Mouse (Mus musculus): ENCODE results near the gene Cdk6. TPM values are rescaled to one million over a fixed set of nuclear protein-coding genes. Genes with fewer than 3 reads are reported as not detected.

The Cdk6 gene
- polyA plus RNA-seq, 1 experiment from 2014 or later: 28.1 TPM

DNA sequence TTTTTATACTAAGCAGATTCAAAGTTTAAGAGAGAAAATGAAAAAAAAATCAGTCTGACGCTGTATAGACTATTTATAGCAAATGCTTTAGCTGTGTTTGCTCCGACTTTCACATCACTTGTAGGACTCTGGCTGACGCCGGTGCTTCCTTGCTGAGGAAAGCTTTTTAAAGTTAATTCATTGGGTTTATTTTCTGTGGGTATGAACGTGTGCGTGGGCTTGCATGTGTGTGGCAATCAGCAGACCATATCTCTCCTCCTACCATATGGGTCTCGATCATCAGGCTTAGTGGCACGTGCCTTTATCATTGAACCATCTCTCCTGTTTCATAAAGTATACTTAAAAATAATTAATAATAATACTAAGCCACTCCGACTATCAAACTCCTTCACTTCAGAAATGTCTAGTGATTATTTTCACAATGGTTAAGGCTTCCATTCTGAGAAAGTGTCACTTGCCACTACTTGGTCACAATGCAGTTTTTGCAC, 162.6 kb downstream of the Cdk6 start:
- peaks cover 50% of the 10 kb centered on the region for H3K4me1 ChIP-seq
- H3K27ac ChIP-seq (replicated peaks): no peak overlapping the region
- H3K4me3 ChIP-seq: no peak overlapping the region
- 61% methylated on average over 9 of the region's 9 CpGs for WGBS
- no peak for ATAC-seq (ENCODE audit: extremely low read depth, insufficient number of reproducible peaks, low FRiP score, low TSS enrichment)
- H3K9me3 ChIP-seq: no peaks in the 10 kb centered on the region
- no peak overlapping the region for H3K9ac ChIP-seq
- no peaks in the 10 kb centered on the region for H3K36me3 ChIP-seq
- no peaks in the 10 kb centered on the region for H3K27me3 ChIP-seq (replicated peaks)
- H3K4me2 ChIP-seq: no peak overlapping the region

DNA sequence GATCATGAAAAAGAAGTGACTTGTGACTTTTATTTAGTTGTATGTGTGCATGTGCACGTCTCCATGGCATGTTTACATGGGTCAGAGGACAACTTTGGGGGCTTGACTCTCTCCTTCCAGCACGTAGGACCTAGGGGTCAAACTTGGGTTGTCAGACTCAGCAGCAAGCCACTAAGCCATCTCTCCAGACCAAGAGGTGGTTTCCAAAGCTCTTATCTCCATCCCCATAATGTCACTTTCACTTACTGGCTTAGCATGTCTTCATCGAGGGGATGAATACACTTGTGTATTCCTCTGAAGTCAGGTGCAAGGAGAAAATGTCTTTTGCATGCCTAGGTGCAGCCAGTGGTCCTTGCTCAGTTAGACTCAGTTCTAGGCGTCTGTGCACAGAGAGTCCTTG, 163.2 kb downstream of the Cdk6 start:
- 71% methylated on average over 4 of the region's 4 CpGs for WGBS
- H3K9ac ChIP-seq: no peak overlapping the region
- no peak overlapping the region for H3K27ac ChIP-seq (replicated peaks)
- H3K4me1 ChIP-seq: peaks cover 50% of the 10 kb centered on the region
- H3K36me3 ChIP-seq: no peaks in the 10 kb centered on the region
- H3K9me3 ChIP-seq: no peaks in the 10 kb centered on the region
- ATAC-seq (ENCODE audit: extremely low read depth, insufficient number of reproducible peaks, low FRiP score, low TSS enrichment): no peak
- no peak overlapping the region for H3K4me3 ChIP-seq
- no peak overlapping the region for H3K4me2 ChIP-seq
- no peaks in the 10 kb centered on the region for H3K27me3 ChIP-seq (replicated peaks)

GRCm38 (mm10) chr5:3505553-3505952, 164.3 kb downstream of the Cdk6 start:
- Histone ChIP-seq H3K27ac (replicated peaks) (no peak overlapping the region), H3K4me2 (no peak overlapping the region), H3K27me3 (replicated peaks) (no peaks in the 10 kb centered on the region), H3K36me3 (no peaks in the 10 kb centered on the region), H3K4me1 (peaks cover 50% of the 10 kb centered on the region), H3K4me3 (no peak overlapping the region), H3K9me3 (no peaks in the 10 kb centered on the region), H3K9ac (no peak overlapping the region)
- WGBS: 58% methylated on average over 2 of the region's 2 CpGs
- ATAC-seq (ENCODE audit: extremely low read depth, insufficient number of reproducible peaks, low FRiP score, low TSS enrichment): no peak

- no peak overlapping the region for H3K4me3 ChIP-seq
- WGBS: 61% methylated on average over 7 of the region's 7 CpGs
- ATAC-seq (ENCODE audit: extremely low read depth, insufficient number of reproducible peaks, low FRiP score, low TSS enrichment): no peak
- no peaks in the 10 kb centered on the region for H3K9me3 ChIP-seq
- H3K9ac ChIP-seq: no peak overlapping the region
- peaks cover 29% of the 10 kb centered on the region for H3K4me1 ChIP-seq
- no peaks in the 10 kb centered on the region for H3K27me3 ChIP-seq (replicated peaks)
- H3K27ac ChIP-seq (replicated peaks): no peak overlapping the region
- H3K36me3 ChIP-seq: no peaks in the 10 kb centered on the region
- H3K4me2 ChIP-seq: no peak overlapping the region
These were observed 167.4 kb downstream of the Cdk6 start for GRCm38 (mm10) chr5:3508480-3509381.

- Histone ChIP-seq H3K27me3 (replicated peaks) (no peaks in the 10 kb centered on the region), H3K36me3 (no peaks in the 10 kb centered on the region), H3K4me3 (no peak overlapping the region), H3K9ac (no peak overlapping the region), H3K9me3 (no peaks in the 10 kb centered on the region), H3K4me1 (peaks cover 21% of the 10 kb centered on the region), H3K4me2 (no peak overlapping the region), H3K27ac (replicated peaks) (no peak overlapping the region)
- no peak for ATAC-seq (ENCODE audit: extremely low read depth, insufficient number of reproducible peaks, low FRiP score, low TSS enrichment)
- WGBS: 79% methylated on average over 3 of the region's 3 CpGs
These were observed 168.2 kb downstream of the Cdk6 start for GRCm38 (mm10) chr5:3509503-3509902.

DNA sequence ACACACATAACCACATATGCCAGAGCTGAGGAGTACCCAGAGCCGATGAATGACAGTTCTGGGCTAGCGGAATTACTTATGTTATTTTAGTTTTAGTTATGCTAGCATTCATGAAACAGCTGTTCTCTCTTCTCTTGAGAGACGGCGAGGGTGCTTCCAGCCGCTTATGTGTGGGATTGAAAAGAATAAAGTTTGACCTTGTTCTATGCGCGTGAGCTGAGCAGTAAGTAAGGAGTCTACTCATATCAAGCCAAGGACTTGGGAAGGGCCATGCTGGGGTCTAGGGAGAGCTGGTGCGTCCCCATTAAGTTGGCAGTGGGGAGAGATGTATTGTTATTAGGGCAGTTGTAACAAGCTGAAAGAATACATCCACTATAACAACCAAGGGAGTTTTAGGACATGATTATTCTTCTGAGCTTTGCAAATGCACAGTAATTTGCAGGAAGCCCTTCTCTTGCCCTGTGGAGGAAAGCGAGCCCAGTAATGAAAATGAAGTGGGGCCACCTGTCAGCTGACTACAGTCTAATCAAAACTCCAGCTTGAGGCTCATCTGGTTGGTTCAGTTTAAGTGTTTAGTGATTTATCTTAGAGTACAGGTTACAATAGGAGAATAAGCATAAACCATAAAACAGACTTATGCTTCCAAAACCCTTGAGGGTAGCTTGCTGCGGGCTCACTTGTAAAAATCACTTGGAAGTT, 170.0 kb downstream of the Cdk6 start:
- H3K9ac ChIP-seq: no peak overlapping the region
- H3K4me1 ChIP-seq: peaks cover 16% of the 10 kb centered on the region
- WGBS: 77% methylated on average over 10 of the region's 10 CpGs
- no peaks in the 10 kb centered on the region for H3K9me3 ChIP-seq
- no peak overlapping the region for H3K27ac ChIP-seq (replicated peaks)
- ATAC-seq (ENCODE audit: extremely low read depth, insufficient number of reproducible peaks, low FRiP score, low TSS enrichment): no peak
- H3K36me3 ChIP-seq: no peaks in the 10 kb centered on the region
- H3K27me3 ChIP-seq (replicated peaks): no peaks in the 10 kb centered on the region
- H3K4me2 ChIP-seq: no peak overlapping the region
- H3K4me3 ChIP-seq: no peak overlapping the region

DNA sequence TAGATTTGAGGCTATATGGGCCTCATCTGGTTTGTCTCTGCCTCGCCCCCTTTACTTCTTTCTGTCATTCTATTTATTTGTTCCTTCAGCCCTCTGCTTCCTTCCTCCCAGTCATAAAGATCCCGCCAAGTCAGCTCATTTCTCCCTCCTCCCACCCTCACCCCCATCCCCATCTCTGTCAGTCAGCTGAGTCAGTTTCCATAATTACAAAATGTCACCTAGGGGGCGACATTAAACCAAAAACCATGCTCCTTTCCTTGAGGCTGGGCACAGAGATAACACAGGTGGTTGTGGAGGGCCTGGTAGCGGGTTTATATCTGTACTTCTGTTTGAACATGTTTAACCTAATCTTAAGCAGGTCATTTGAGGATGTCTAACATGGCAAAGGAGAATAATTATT, 171.3 kb downstream of the Cdk6 start:
- Histone ChIP-seq H3K4me1 (peaks cover 16% of the 10 kb centered on the region), H3K27ac (replicated peaks) (no peak overlapping the region), H3K4me2 (no peak overlapping the region), H3K9ac (no peak overlapping the region), H3K4me3 (no peak overlapping the region), H3K27me3 (replicated peaks) (no peaks in the 10 kb centered on the region), H3K9me3 (no peaks in the 10 kb centered on the region), H3K36me3 (0 out of 2 replicates have a peak, but pooled peaks cover 2% of the 10 kb centered on the region)
- WGBS: 56% methylated on average over 4 of the region's 4 CpGs
- ATAC-seq (ENCODE audit: extremely low read depth, insufficient number of reproducible peaks, low FRiP score, low TSS enrichment): no peak

- Histone ChIP-seq H3K27me3 (replicated peaks) (no peaks in the 10 kb centered on the region), H3K4me3 (no peak overlapping the region), H3K4me1 (peaks cover 12% of the 10 kb centered on the region), H3K4me2 (no peak overlapping the region), H3K9ac (no peak overlapping the region), H3K27ac (replicated peaks) (no peak overlapping the region), H3K9me3 (no peaks in the 10 kb centered on the region), H3K36me3 (peaks cover 15% of the 10 kb centered on the region)
- ATAC-seq (ENCODE audit: extremely low read depth, insufficient number of reproducible peaks, low FRiP score, low TSS enrichment): no peak
- 46% methylated on average over 8 of the region's 8 CpGs for WGBS
These were observed 173.6 kb downstream of the Cdk6 start for GRCm38 (mm10) chr5:3514901-3515311.

DNA sequence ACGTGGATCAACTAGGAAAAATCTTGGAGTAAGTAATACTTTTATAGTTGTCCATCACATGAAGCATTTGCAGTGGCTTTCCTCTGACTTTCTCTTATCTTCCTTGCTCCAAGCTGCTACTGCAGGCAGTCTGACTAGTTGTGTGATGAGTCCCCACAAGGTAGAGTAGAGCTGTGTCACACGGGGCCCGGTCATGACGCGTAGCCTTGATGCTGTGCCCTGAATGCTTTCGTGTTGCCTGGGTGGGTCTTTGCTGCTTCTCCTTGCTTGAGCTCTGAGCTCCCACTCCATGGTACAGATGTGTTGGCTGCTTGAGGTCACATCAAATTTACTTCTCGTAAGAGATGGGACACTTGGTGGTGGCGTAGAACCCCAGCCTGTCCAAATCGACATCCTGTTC, 174.2 kb downstream of the Cdk6 start:
- Histone ChIP-seq H3K9me3 (no peaks in the 10 kb centered on the region), H3K27ac (replicated peaks) (no peak overlapping the region), H3K4me3 (no peak overlapping the region), H3K27me3 (replicated peaks) (no peaks in the 10 kb centered on the region), H3K36me3 (peaks cover 21% of the 10 kb centered on the region), H3K4me1 (peaks cover 12% of the 10 kb centered on the region), H3K9ac (no peak overlapping the region), H3K4me2 (no peak overlapping the region)
- WGBS: 82% methylated on average over 9 of the region's 9 CpGs
- no peak for ATAC-seq (ENCODE audit: extremely low read depth, insufficient number of reproducible peaks, low FRiP score, low TSS enrichment)

- 63% methylated on average over 9 of the region's 9 CpGs for WGBS
- Histone ChIP-seq H3K36me3 (peaks cover 30% of the 10 kb centered on the region), H3K27me3 (replicated peaks) (no peaks in the 10 kb centered on the region), H3K9me3 (no peaks in the 10 kb centered on the region), H3K9ac (no peak overlapping the region), H3K4me3 (no peak overlapping the region), H3K27ac (replicated peaks) (no peak overlapping the region), H3K4me2 (no peak overlapping the region), H3K4me1 (peaks cover 6% of the 10 kb centered on the region)
- ATAC-seq (ENCODE audit: extremely low read depth, insufficient number of reproducible peaks, low FRiP score, low TSS enrichment): no peak; the same call in 1 of the 2 replicates
These were observed 175.3 kb downstream of the Cdk6 start for GRCm38 (mm10) chr5:3516481-3517075.
